Comparison of ENCODE assay signal across 12 mouse cellular contexts in the genomic region with DNA sequence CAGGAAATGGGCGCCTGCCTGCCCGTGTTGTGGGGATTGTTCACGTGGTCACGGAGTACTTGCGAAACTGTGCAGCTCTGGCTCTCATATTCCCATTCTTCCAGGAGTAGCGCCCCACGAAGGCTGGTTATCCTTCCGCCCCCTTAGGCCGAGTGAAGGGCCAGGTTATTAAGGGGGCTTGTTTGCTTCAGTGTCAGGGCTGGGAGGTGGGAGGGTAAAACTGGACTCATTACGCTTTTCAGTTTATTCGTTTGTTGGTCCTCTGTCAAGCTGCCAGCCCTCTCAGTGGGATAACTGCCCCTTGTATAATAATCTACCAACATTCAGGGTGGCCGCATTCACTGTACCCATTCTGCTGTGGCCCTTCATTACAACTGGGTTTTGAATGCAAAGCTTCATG.
A peak's percentile ranks its signal among the peaks of the same experiment; 100 is the strongest.
DNase-seq lines count a peak whose midpoint lies in the region; ATAC-seq and TF ChIP-seq lines count a peak whose summit lies in the region.
"Had no signal": no experiment of that assay in that cellular context is flagged by ENCODE, and none has a peak within 500 bp of the region (broad histone marks: within the 10 kb centered on the region; RNA-seq: fewer than 3 reads in every experiment).

No protein-coding gene starts in this region.

- DNase-seq in cerebellum, adult 9-10 months, result no peak
- peak; percentile 14 for DNase-seq in right cerebral cortex, postnatal 14 days
- no peak for DNase-seq in right cerebral cortex, postnatal 25 days
- peak; percentile 59 for DNase-seq in midbrain, postnatal 0 days (ENCODE audit: low spot score)
- no peak for DNase-seq in spleen, postnatal 4 days (ENCODE audit: low spot score in 2 of 2)
- DNase-seq: lung, postnatal 14 days; thymus, postnatal 36 days had no signal

- ATAC-seq in cerebellum, adult (ENCODE audit: insufficient number of reproducible peaks, low FRiP score, low TSS enrichment), result peak; percentile 43; the same call in 1 of the 2 replicates
- ATAC-seq in hindbrain, embryonic 12.5 days (ENCODE audit: low FRiP score), result peak; percentile 50; the same call in 1 of the 2 replicates
- ATAC-seq in midbrain, postnatal 0 days (ENCODE audit: low FRiP score), result no peak
- no peak for ATAC-seq in kidney, embryonic 15.5 days (replicated peaks; ENCODE audit: low FRiP score)

- peaks cover 21% of the 10 kb centered on the region for H3K4me1 ChIP-seq in hindbrain, embryonic 12.5 days
- H3K4me1 ChIP-seq in midbrain, postnatal 0 days (ENCODE audit: insufficient read depth, low read length), result no peaks in the 10 kb centered on the region
- no peaks in the 10 kb centered on the region for H3K4me1 ChIP-seq in kidney, embryonic 15.5 days

- no peak overlapping the region for H3K27ac ChIP-seq in hindbrain, embryonic 12.5 days
- no peak overlapping the region for H3K27ac ChIP-seq in midbrain, postnatal 0 days (ENCODE audit: low read depth, low read length)
- H3K27ac ChIP-seq in kidney, embryonic 15.5 days, result no peak overlapping the region

- H3K4me3 ChIP-seq in hindbrain, embryonic 12.5 days, result no peak overlapping the region
- H3K4me3 ChIP-seq in midbrain, postnatal 0 days (ENCODE audit: low read depth, low read length), result no peak overlapping the region
- H3K4me3 ChIP-seq in kidney, embryonic 15.5 days (replicated peaks), result no peak overlapping the region
- H3K4me3 ChIP-seq: myocyte had no signal

- no peaks in the 10 kb centered on the region for H3K27me3 ChIP-seq in hindbrain, embryonic 12.5 days
- H3K27me3 ChIP-seq in midbrain, postnatal 0 days (ENCODE audit: insufficient read depth, low read length), result no peaks in the 10 kb centered on the region
- no peaks in the 10 kb centered on the region for H3K27me3 ChIP-seq in kidney, embryonic 15.5 days

- no peaks in the 10 kb centered on the region for H3K36me3 ChIP-seq in hindbrain, embryonic 12.5 days
- H3K36me3 ChIP-seq in midbrain, postnatal 0 days (ENCODE audit: insufficient read depth, low read length), result no peaks in the 10 kb centered on the region
- H3K36me3 ChIP-seq in kidney, embryonic 15.5 days, result no peaks in the 10 kb centered on the region
- H3K36me3 ChIP-seq: G1E had no signal

- no peaks in the 10 kb centered on the region for H3K9me3 ChIP-seq in hindbrain, embryonic 12.5 days (replicated peaks)
- H3K9me3 ChIP-seq in midbrain, postnatal 0 days (ENCODE audit: low read length), result no peaks in the 10 kb centered on the region
- no peaks in the 10 kb centered on the region for H3K9me3 ChIP-seq in kidney, embryonic 15.5 days (replicated peaks)

- TF ChIP-seq CTCF in midbrain, postnatal 0 days (IDR thresholded peaks at IDR 0.05), result no peak

- WGBS in hindbrain, embryonic 12.5 days, result 38% methylated on average over 12 of the region's 12 CpGs
- 43% methylated on average over 12 of the region's 12 CpGs for WGBS in midbrain, postnatal 0 days
- 81% methylated on average over 12 of the region's 12 CpGs for WGBS in kidney, embryonic 15.5 days

- H3K4me2 ChIP-seq in hindbrain, embryonic 12.5 days (replicated peaks), result no peak overlapping the region
- H3K4me2 ChIP-seq in midbrain, postnatal 0 days (ENCODE audit: low read depth, low read length, poor library complexity, severe bottlenecking), result peak overlapping the region; percentile 33; the same call in 1 of the 2 replicates
- no peak overlapping the region for H3K4me2 ChIP-seq in kidney, embryonic 15.5 days

- H3K9ac ChIP-seq in hindbrain, embryonic 12.5 days, result no peak overlapping the region
- no peak overlapping the region for H3K9ac ChIP-seq in midbrain, postnatal 0 days (replicated peaks; ENCODE audit: low read length, poor library complexity, severe bottlenecking)
- H3K9ac ChIP-seq in kidney, embryonic 15.5 days, result no peak overlapping the region

Comparison
In these comparisons a context has a peak if more than half of its experiments do, and no peak if none do; other contexts are left out.
1. DNase-seq: peak in right cerebral cortex, postnatal 14 days (single experiment) and midbrain, postnatal 0 days (single experiment); none in cerebellum, adult 9-10 months (single experiment), right cerebral cortex, postnatal 25 days (single experiment) and spleen, postnatal 4 days (0 of 2).
2. ATAC-seq: peak in cerebellum, adult (single experiment) and hindbrain, embryonic 12.5 days (single experiment); none in midbrain, postnatal 0 days (single experiment) and kidney, embryonic 15.5 days (single experiment).